In genomic region chr12:31387303-31387702, GRCm38 (mm10) we compare ENCODE assay signal across 33 mouse cellular contexts. TPM values are rescaled to one million over a fixed set of nuclear protein-coding genes. Genes with fewer than 3 reads are reported as not detected.
DNase-seq lines count a peak whose midpoint lies in the region; ATAC-seq and TF ChIP-seq lines count a peak whose summit lies in the region.
"Had no signal": no experiment of that assay in that cellular context is flagged by ENCODE, and none has a peak within 500 bp of the region (broad histone marks: within the 10 kb centered on the region; RNA-seq: fewer than 3 reads in every experiment).

No protein-coding gene starts in this region.

- H3K4me2 ChIP-seq in midbrain, embryonic 11.5 days, result no peak overlapping the region
- no peak overlapping the region for H3K4me2 ChIP-seq in midbrain, postnatal 0 days (ENCODE audit: low read depth, low read length, poor library complexity, severe bottlenecking)
- H3K4me2 ChIP-seq: hindbrain, embryonic 13.5 days; liver, embryonic 13.5 days; lung, embryonic 15.5 days; midbrain, embryonic 13.5 days; stomach, embryonic 15.5 days had no signal

- 37% methylated on average over 3 of the region's 3 CpGs for WGBS in kidney, adult 2 months
- 75% methylated on average over 3 of the region's 3 CpGs for WGBS in midbrain, embryonic 11.5 days
- WGBS in midbrain, postnatal 0 days, result 78% methylated on average over 3 of the region's 3 CpGs

- no peaks in the 10 kb centered on the region for H3K36me3 ChIP-seq in kidney, adult 2 months (ENCODE audit: control insufficient read depth, insufficient read depth, low read length)
- no peaks in the 10 kb centered on the region for H3K36me3 ChIP-seq in midbrain, embryonic 11.5 days (ENCODE audit: control insufficient read depth, insufficient read depth, low read length)
- H3K36me3 ChIP-seq in midbrain, postnatal 0 days (ENCODE audit: insufficient read depth, low read length), result no peaks in the 10 kb centered on the region
- H3K36me3 ChIP-seq: hindbrain, embryonic 13.5 days; liver, embryonic 13.5 days; lung, embryonic 15.5 days; midbrain, embryonic 13.5 days; stomach, embryonic 15.5 days had no signal

- intact Hi-C loops in heart, postnatal 25 days (cut with DNase I), result no loop called here

- H3K4me1 ChIP-seq in kidney, adult 2 months (ENCODE audit: control insufficient read depth, insufficient read depth, low read length), result no peaks in the 10 kb centered on the region
- no peaks in the 10 kb centered on the region for H3K4me1 ChIP-seq in midbrain, embryonic 11.5 days (ENCODE audit: control insufficient read depth, insufficient read depth, low read length)
- no peaks in the 10 kb centered on the region for H3K4me1 ChIP-seq in midbrain, postnatal 0 days (ENCODE audit: insufficient read depth, low read length)
- H3K4me1 ChIP-seq: hindbrain, embryonic 13.5 days; liver, embryonic 13.5 days; midbrain, embryonic 13.5 days; stomach, embryonic 15.5 days had no signal

- TF ChIP-seq CTCF in kidney, adult 2 months (conservative IDR thresholded peaks at IDR 0.05; ENCODE audit: insufficient read depth, insufficient read length, low read depth, low read length), result 0 out of 2 replicates have a peak, but pooled peaks have one; percentile 5
- TF ChIP-seq CTCF in midbrain, postnatal 0 days (IDR thresholded peaks at IDR 0.05), result no peak

- ATAC-seq in midbrain, embryonic 11.5 days (ENCODE audit: low FRiP score), result no peak
- ATAC-seq in midbrain, postnatal 0 days (ENCODE audit: low FRiP score), result no peak
- ATAC-seq: activated CD4-positive, CD25-positive, alpha-beta regulatory T cell, adult 4 months; CD4-positive, CD25-positive, alpha-beta regulatory T cell, adult 4 months; forebrain, embryonic 16.5 days; midbrain, embryonic 13.5 days had no signal

- no peak overlapping the region for H3K4me3 ChIP-seq in kidney, adult 2 months (ENCODE audit: insufficient read depth, low read depth, low read length)
- H3K4me3 ChIP-seq in midbrain, embryonic 11.5 days (ENCODE audit: low read depth, low read length), result no peak overlapping the region
- no peak overlapping the region for H3K4me3 ChIP-seq in midbrain, postnatal 0 days (ENCODE audit: low read depth, low read length)
- H3K4me3 ChIP-seq: erythroblast, embryonic 14.5 days; hindbrain, embryonic 13.5 days; liver, embryonic 13.5 days; lung, embryonic 15.5 days; megakaryocyte, embryonic 14.5 days; midbrain, embryonic 13.5 days; stomach, embryonic 15.5 days had no signal

- no peaks in the 10 kb centered on the region for H3K27me3 ChIP-seq in kidney, adult 2 months (replicated peaks; ENCODE audit: control insufficient read depth, insufficient read depth, low read length)
- H3K27me3 ChIP-seq in midbrain, embryonic 11.5 days (ENCODE audit: control insufficient read depth, insufficient read depth, low read length), result no peaks in the 10 kb centered on the region
- no peaks in the 10 kb centered on the region for H3K27me3 ChIP-seq in midbrain, postnatal 0 days (ENCODE audit: insufficient read depth, low read length)
- H3K27me3 ChIP-seq: hindbrain, embryonic 13.5 days; liver, embryonic 13.5 days; lung, embryonic 15.5 days; midbrain, embryonic 13.5 days; stomach, embryonic 15.5 days had no signal

- no peaks in the 10 kb centered on the region for H3K9me3 ChIP-seq in midbrain, embryonic 11.5 days (ENCODE audit: control insufficient read depth, low read length)
- no peaks in the 10 kb centered on the region for H3K9me3 ChIP-seq in midbrain, postnatal 0 days (ENCODE audit: low read length)
- H3K9me3 ChIP-seq: hindbrain, embryonic 13.5 days; liver, embryonic 13.5 days; lung, embryonic 15.5 days; megakaryocyte, embryonic 14.5 days; midbrain, embryonic 13.5 days; stomach, embryonic 15.5 days had no signal

- no peak for DNase-seq in kidney, adult 2 months
- no peak for DNase-seq in kidney, adult 8-10 months
- DNase-seq in midbrain, embryonic 11.5 days (ENCODE audit: low spot score, missing footprints), result peak; percentile 26
- no peak for DNase-seq in midbrain, postnatal 0 days (ENCODE audit: low spot score)
- peak; percentile 24 to 35 for DNase-seq in lung, postnatal 4 days
- DNase-seq in thymus, postnatal 0 days (ENCODE audit: low spot score), result no peak
- no peak for DNase-seq in heart, postnatal 25 days (ENCODE audit: low spot score)
- DNase-seq: adrenal gland, adult 2 months; adrenal gland, postnatal 36 days; cerebellum, adult 18-20 months; cerebellum, postnatal 10 days; heart, postnatal 4 days; kidney, adult 11 months; kidney, postnatal 10 days; layer of hippocampus, postnatal 36 days; left cerebral cortex, postnatal 4 days; liver, embryonic 13.5 days; right cerebral cortex, postnatal 14 days; thymus, postnatal 25 days had no signal

- no peak overlapping the region for H3K27ac ChIP-seq in kidney, adult 2 months (ENCODE audit: insufficient read depth, low read depth, low read length)
- no peak overlapping the region for H3K27ac ChIP-seq in midbrain, embryonic 11.5 days (ENCODE audit: low read depth, low read length)
- no peak overlapping the region for H3K27ac ChIP-seq in midbrain, postnatal 0 days (ENCODE audit: low read depth, low read length)
- H3K27ac ChIP-seq: hindbrain, embryonic 13.5 days; liver, embryonic 13.5 days; lung, embryonic 15.5 days; midbrain, embryonic 13.5 days; stomach, embryonic 15.5 days had no signal

- H3K9ac ChIP-seq in midbrain, embryonic 11.5 days (ENCODE audit: low read length), result no peak overlapping the region
- no peak overlapping the region for H3K9ac ChIP-seq in midbrain, postnatal 0 days (replicated peaks; ENCODE audit: low read length, poor library complexity, severe bottlenecking)
- H3K9ac ChIP-seq: hindbrain, embryonic 13.5 days; liver, embryonic 13.5 days; lung, embryonic 15.5 days; midbrain, embryonic 13.5 days; stomach, embryonic 15.5 days had no signal

- no peak for TF ChIP-seq POLR2A in kidney, adult 2 months (IDR thresholded peaks at IDR 0.05; ENCODE audit: low read depth, low read length)

RNA-seq across cellular contexts. Expression of gene Slc26a3, which starts 3.4 kb away (rescaled TPM):
- polyA plus RNA-seq in kidney, adult 2 months (2012; rRNA removed), result 0.05 and 0.15 TPM in 2 replicates
- not detected in 2 replicates for polyA plus RNA-seq in midbrain, embryonic 11.5 days (2014; fragmentation: Nextera tagmentation; extraction: Ambion mirVana)
- 0.19 TPM in 1 of 2 replicates, not detected in the other for total RNA-seq in midbrain, postnatal 0 days (2014; rRNA removed)
- 0.07 and 0.15 TPM in 2 replicates for polyA plus RNA-seq in midbrain, postnatal 0 days (2015; fragmentation: Nextera tagmentation; extraction: Ambion mirVana)
- not detected in 2 replicates for polyA plus RNA-seq in thymus, postnatal 0 days (2015; fragmentation: Nextera tagmentation; extraction: Ambion mirVana)
- total RNA-seq in heart, postnatal 25 days (2021), result 1 to 10 TPM; 2.1 to 2.3 TPM
- total RNA-seq: common myeloid progenitor, adult 5-6 weeks; gastrocnemius, adult 8-10 months; gastrocnemius, postnatal 4 days; monocyte, adult 5-6 weeks had no signal
- polyA plus RNA-seq: adrenal gland, adult 2 months; CD4-positive, CD25-positive, alpha-beta regulatory T cell, adult 4 months; erythroblast, embryonic 14.5 days; forebrain, embryonic 11.5 days; hindbrain, embryonic 13.5 days; lung, embryonic 15.5 days; midbrain, embryonic 13.5 days had no signal

RNA-seq across cellular contexts. Expression of gene Dld, which starts 36.0 kb away (rescaled TPM):
- 50.6 and 72.5 TPM in 2 replicates for polyA plus RNA-seq in kidney, adult 2 months (2012; rRNA removed)
- 159 and 186 TPM in 2 replicates for polyA plus RNA-seq in midbrain, embryonic 11.5 days (2014; fragmentation: Nextera tagmentation; extraction: Ambion mirVana)
- total RNA-seq in midbrain, postnatal 0 days (2014; rRNA removed), result 41.0 and 62.3 TPM in 2 replicates
- 113 and 122 TPM in 2 replicates for polyA plus RNA-seq in midbrain, postnatal 0 days (2015; fragmentation: Nextera tagmentation; extraction: Ambion mirVana)
- polyA plus RNA-seq in thymus, postnatal 0 days (2015; fragmentation: Nextera tagmentation; extraction: Ambion mirVana), result 115 and 117 TPM in 2 replicates
- total RNA-seq in heart, postnatal 25 days (2021), result 100 to 1,000 TPM; 420 to 439 TPM

Comparison
In these comparisons a context has a peak if more than half of its experiments do, and no peak if none do; other contexts are left out.
1. DNase-seq: peak in midbrain, embryonic 11.5 days (single experiment) and lung, postnatal 4 days (2 of 2); none in kidney, adult 2 months (single experiment), kidney, adult 8-10 months (0 of 2), midbrain, postnatal 0 days (single experiment), thymus, postnatal 0 days (single experiment) and heart, postnatal 25 days (single experiment).